Mouse (Mus musculus): ENCODE measurements around the gene Baiap3.

DNA sequence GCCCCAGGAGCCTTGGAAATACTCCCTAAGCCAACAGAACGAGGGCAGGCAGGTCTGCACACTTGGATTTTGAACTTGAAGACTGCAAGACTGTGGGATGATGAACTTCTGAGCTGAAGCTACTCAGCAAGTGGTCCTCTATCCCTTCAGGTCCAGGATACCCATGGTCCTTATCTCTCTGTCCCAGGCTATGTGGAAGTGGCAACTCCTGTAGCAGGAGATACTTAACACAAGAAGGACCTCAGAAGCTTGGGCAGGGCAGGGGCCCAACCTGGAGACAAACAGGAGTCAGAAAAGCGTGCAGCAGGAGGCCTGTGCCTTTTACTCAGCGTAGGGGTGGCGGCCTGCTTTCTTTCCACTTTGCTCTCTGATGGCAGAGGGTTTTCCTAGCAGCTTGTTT, 30.5 kb downstream of the Baiap3 start:
- TF ChIP-seq POLR2A (IDR thresholded peaks at IDR 0.05; ENCODE audit: extremely low read depth, insufficient read depth, low read length) = no peak
- TF ChIP-seq CTCF (IDR thresholded peaks at IDR 0.05; ENCODE audit: low read depth, low read length) = no peak

Data from liver, adult 2 months (tissue).